Mouse (Mus musculus): Measurements from ENCODE around the gene Ces2h. TPM values are rescaled to one million over a fixed set of nuclear protein-coding genes. Genes with fewer than 3 reads are reported as not detected.

The Ces2h gene
- polyA plus RNA-seq, 1 experiment = not detected

GRCm38 (mm10) chr8:104998191-104998590 is 2.5 kb upstream of the Ces2h start:
- Histone ChIP-seq H3K79me3 (ENCODE audit: low read depth) (no peaks in the 10 kb centered on the region), H3ac (ENCODE audit: control insufficient read depth, insufficient read length, low read depth) (no peak overlapping the region), H3K27me3 (ENCODE audit: control insufficient read depth, insufficient read depth, insufficient read length) (no peaks in the 10 kb centered on the region), H3K4me3 (ENCODE audit: insufficient read depth, poor library complexity, severe bottlenecking) (no peak overlapping the region), H3K36me3 (ENCODE audit: control insufficient read depth, insufficient read depth) (no peaks in the 10 kb centered on the region), H3K79me2 (ENCODE audit: control insufficient read depth, insufficient read depth) (no peaks in the 10 kb centered on the region)
- TF ChIP-seq MYOD1 (IDR thresholded peaks at IDR 0.05; ENCODE audit: control insufficient read depth, insufficient read length, low read depth) (no peak), USF1 (IDR thresholded peaks at IDR 0.05; ENCODE audit: low read depth) (no peak), CTCF (IDR thresholded peaks at IDR 0.05; ENCODE audit: control insufficient read depth, insufficient read depth, insufficient read length) (no peak), CEBPB (IDR thresholded peaks at IDR 0.05; ENCODE audit: low read depth) (no peak)

GRCm38 (mm10) chr8:104999183-104999582 is 1.5 kb upstream of the Ces2h start:
- Histone ChIP-seq H3K36me3 (ENCODE audit: control insufficient read depth, insufficient read depth) (no peaks in the 10 kb centered on the region), H3K27me3 (ENCODE audit: control insufficient read depth, insufficient read depth, insufficient read length) (no peaks in the 10 kb centered on the region), H3ac (ENCODE audit: control insufficient read depth, insufficient read length, low read depth) (no peak overlapping the region), H3K79me2 (ENCODE audit: control insufficient read depth, insufficient read depth) (no peaks in the 10 kb centered on the region), H3K4me3 (ENCODE audit: insufficient read depth, poor library complexity, severe bottlenecking) (no peak overlapping the region), H3K79me3 (ENCODE audit: low read depth) (no peaks in the 10 kb centered on the region)
- TF ChIP-seq CTCF (IDR thresholded peaks at IDR 0.05; ENCODE audit: control insufficient read depth, insufficient read depth, insufficient read length) (no peak), MYOD1 (IDR thresholded peaks at IDR 0.05; ENCODE audit: control insufficient read depth, insufficient read length, low read depth) (no peak), CEBPB (IDR thresholded peaks at IDR 0.05; ENCODE audit: low read depth) (no peak), MAX (IDR thresholded peaks at IDR 0.05) (no peak), FOSL1 (IDR thresholded peaks at IDR 0.05; ENCODE audit: insufficient read depth, low read length, poor library complexity, severe bottlenecking) (no peak)

GRCm38 (mm10) chr8:105010000-105010399 is 9.3 kb downstream of the Ces2h start:
- H3K4me3 ChIP-seq (ENCODE audit: insufficient read depth, poor library complexity, severe bottlenecking) = no peak overlapping the region
- H3K79me2 ChIP-seq (ENCODE audit: control insufficient read depth, insufficient read depth) = no peaks in the 10 kb centered on the region
- no peak for TF ChIP-seq MYOG (IDR thresholded peaks at IDR 0.05; ENCODE audit: control insufficient read depth, extremely low read depth, insufficient read length)
- TF ChIP-seq FOSL1 (IDR thresholded peaks at IDR 0.05; ENCODE audit: insufficient read depth, low read length, poor library complexity, severe bottlenecking) = no peak
- no peaks in the 10 kb centered on the region for H3K36me3 ChIP-seq (ENCODE audit: control insufficient read depth, insufficient read depth)
- H3ac ChIP-seq (ENCODE audit: control insufficient read depth, insufficient read length, low read depth) = no peak overlapping the region
- no peaks in the 10 kb centered on the region for H3K79me3 ChIP-seq (ENCODE audit: low read depth)
- no peaks in the 10 kb centered on the region for H3K27me3 ChIP-seq (ENCODE audit: control insufficient read depth, insufficient read depth, insufficient read length)

- TF ChIP-seq CEBPB (IDR thresholded peaks at IDR 0.05; ENCODE audit: low read depth) (no peak), USF1 (IDR thresholded peaks at IDR 0.05; ENCODE audit: low read depth) (no peak)
- no peak overlapping the region for H3ac ChIP-seq (ENCODE audit: control insufficient read depth, insufficient read length, low read depth)
- no peaks in the 10 kb centered on the region for H3K36me3 ChIP-seq (ENCODE audit: control insufficient read depth, insufficient read depth)
- H3K4me3 ChIP-seq (ENCODE audit: insufficient read depth, poor library complexity, severe bottlenecking) = no peak overlapping the region
- no peaks in the 10 kb centered on the region for H3K79me2 ChIP-seq (ENCODE audit: control insufficient read depth, insufficient read depth)
- H3K79me3 ChIP-seq (ENCODE audit: low read depth) = no peaks in the 10 kb centered on the region
- H3K27me3 ChIP-seq (ENCODE audit: control insufficient read depth, insufficient read depth, insufficient read length) = no peaks in the 10 kb centered on the region
These were observed 10.5 kb downstream of the Ces2h start for GRCm38 (mm10) chr8:105011136-105011535.

- Histone ChIP-seq H3K79me3 (ENCODE audit: low read depth) (no peaks in the 10 kb centered on the region), H3K27me3 (ENCODE audit: control insufficient read depth, insufficient read depth, insufficient read length) (no peaks in the 10 kb centered on the region), H3K79me2 (ENCODE audit: control insufficient read depth, insufficient read depth) (no peaks in the 10 kb centered on the region), H3K4me3 (ENCODE audit: insufficient read depth, poor library complexity, severe bottlenecking) (no peak overlapping the region), H3ac (ENCODE audit: control insufficient read depth, insufficient read length, low read depth) (no peak overlapping the region), H3K36me3 (ENCODE audit: control insufficient read depth, insufficient read depth) (no peaks in the 10 kb centered on the region)
- TF ChIP-seq MAX (IDR thresholded peaks at IDR 0.05) (no peak), CTCF (IDR thresholded peaks at IDR 0.05; ENCODE audit: control insufficient read depth, insufficient read depth, insufficient read length) (no peak), CEBPB (IDR thresholded peaks at IDR 0.05; ENCODE audit: low read depth) (no peak), USF1 (IDR thresholded peaks at IDR 0.05; ENCODE audit: low read depth) (no peak), FOSL1 (IDR thresholded peaks at IDR 0.05; ENCODE audit: insufficient read depth, low read length, poor library complexity, severe bottlenecking) (no peak), MYOD1 (IDR thresholded peaks at IDR 0.05; ENCODE audit: control insufficient read depth, insufficient read length, low read depth) (no peak), MYOG (IDR thresholded peaks at IDR 0.05; ENCODE audit: control insufficient read depth, extremely low read depth, insufficient read length) (no peak)
These were observed 13.7 kb downstream of the Ces2h start for GRCm38 (mm10) chr8:105014391-105014790.

- no peaks in the 10 kb centered on the region for H3K36me3 ChIP-seq (ENCODE audit: control insufficient read depth, insufficient read depth)
- no peak overlapping the region for H3K4me3 ChIP-seq (ENCODE audit: insufficient read depth, poor library complexity, severe bottlenecking)
- H3K27me3 ChIP-seq (ENCODE audit: control insufficient read depth, insufficient read depth, insufficient read length) = no peaks in the 10 kb centered on the region
- no peak for TF ChIP-seq MAX (IDR thresholded peaks at IDR 0.05)
- no peak for TF ChIP-seq FOSL1 (IDR thresholded peaks at IDR 0.05; ENCODE audit: insufficient read depth, low read length, poor library complexity, severe bottlenecking)
- TF ChIP-seq MYOG (IDR thresholded peaks at IDR 0.05; ENCODE audit: control insufficient read depth, extremely low read depth, insufficient read length) = no peak
- TF ChIP-seq CTCF (IDR thresholded peaks at IDR 0.05; ENCODE audit: control insufficient read depth, insufficient read depth, insufficient read length) = no peak
- no peak for TF ChIP-seq MYOD1 (IDR thresholded peaks at IDR 0.05; ENCODE audit: control insufficient read depth, insufficient read length, low read depth)
- no peak for TF ChIP-seq CEBPB (IDR thresholded peaks at IDR 0.05; ENCODE audit: low read depth)
- TF ChIP-seq USF1 (IDR thresholded peaks at IDR 0.05; ENCODE audit: low read depth) = no peak
- H3K79me3 ChIP-seq (ENCODE audit: low read depth) = no peaks in the 10 kb centered on the region
- no peak overlapping the region for H3ac ChIP-seq (ENCODE audit: control insufficient read depth, insufficient read length, low read depth)
- no peaks in the 10 kb centered on the region for H3K79me2 ChIP-seq (ENCODE audit: control insufficient read depth, insufficient read depth)
These were observed 21.3 kb downstream of the Ces2h start for GRCm38 (mm10) chr8:105021954-105022353.

All from C2C12 (cell line).